Mouse (Mus musculus) heart, embryonic 15.5 days (tissue): ENCODE measurements around the gene Gpbar1. TPM values are rescaled to one million over a fixed set of nuclear protein-coding genes. Genes with fewer than 3 reads are reported as not detected.
"Not testable (repeated sequence)": the region's sequence is repeated elsewhere in the genome, so short reads cannot be mapped to it uniquely, and the experiment has no call there.

Source experiments
- ATAC-seq: fragments of 200-750 bp; cut with Nextera tagmentation; replicated peaks from 2 replicates; pipeline ENCODE4 v1.8.0; 2017; ENCODE audit warnings: low read depth, moderate TSS enrichment; ENCODE audit not compliant: insufficient number of reproducible peaks, insufficient read depth, low FRiP score
- H3K27ac ChIP-seq: fragments of 300-500 bp; sonication (generic); 2 replicates; pipeline ENCODE4 v1.5.1; 2015; ENCODE audit warnings: mild to moderate bottlenecking, inconsistent platforms
- H3K27me3 ChIP-seq: fragments of 300-500 bp; sonication (generic); 2 replicates; pipeline ENCODE4 v1.6.1; 2015; ENCODE audit warnings: inconsistent platforms
- H3K36me3 ChIP-seq: fragments of 300-500 bp; sonication (generic); 2 replicates; pipeline ENCODE4 v1.6.1; 2015; ENCODE audit warnings: mild to moderate bottlenecking, inconsistent platforms
- H3K4me1 ChIP-seq: fragments of 300-500 bp; sonication (generic); replicated peaks from 2 replicates; pipeline ENCODE4 v1.6.1; 2015; ENCODE audit warnings: inconsistent platforms
- H3K4me2 ChIP-seq: fragments of 300-500 bp; sonication (generic); 2 replicates; pipeline ENCODE4 v1.6.1; 2015; ENCODE audit warnings: inconsistent platforms, mild to moderate bottlenecking, moderate library complexity
- H3K4me3 ChIP-seq: fragments of 300-500 bp; sonication (generic); 2 replicates; pipeline ENCODE4 v1.5.1; 2015; ENCODE audit warnings: mild to moderate bottlenecking, inconsistent platforms
- H3K9ac ChIP-seq: fragments of 300-500 bp; sonication (generic); 2 replicates; pipeline ENCODE4 v1.6.1; 2015; ENCODE audit warnings: mild to moderate bottlenecking, inconsistent platforms
- H3K9me3 ChIP-seq: fragments of 300-500 bp; sonication (generic); replicated peaks from 2 replicates; pipeline ENCODE4 v1.6.1; 2016; ENCODE audit warnings: inconsistent platforms
- WGBS: fragments of 180-500 bp; shearing (Covaris S2); methylation state at CpG from one replicate; pipeline ENCODE4 v1.1.7; 2015; ENCODE audit warnings: mixed read lengths; 5-methylcytosine and 5-hydroxymethylcytosine counted together
- polyA plus RNA-seq: library from polyadenylated mRNA; unstranded; fragments of >200 nt; fragmentation: Nextera tagmentation; extraction: Ambion mirVana; gene quantifications from 2 replicates; pipeline ENCODE4 v1.2.1, GENCODE M21; 2015

Gene Gpbar1
- polyA plus RNA-seq, 1 experiment from 2014 or later: 0.34 TPM

GRCm38 (mm10) chr1:74286869-74287607, 8.7 kb downstream of the Gpbar1 start:
- not testable (repeated sequence) for H3K9ac ChIP-seq, ATAC-seq, H3K27ac ChIP-seq, H3K4me2 ChIP-seq, H3K9me3 ChIP-seq, H3K4me3 ChIP-seq, H3K27me3 ChIP-seq
- WGBS: 58% methylated on average over 15 of the region's 17 CpGs
- Histone ChIP-seq H3K36me3 (peaks cover 34% of the 10 kb centered on the region), H3K4me1 (peaks cover 77% of the 10 kb centered on the region)

- no peak overlapping the region for H3K4me2 ChIP-seq
- H3K9me3 ChIP-seq: no peaks in the 10 kb centered on the region
- peak overlapping the region; percentile 89 for H3K27ac ChIP-seq
- H3K27me3 ChIP-seq: no peaks in the 10 kb centered on the region
- H3K4me3 ChIP-seq: no peak overlapping the region
- peaks cover 32% of the 10 kb centered on the region; the same call in 1 of the 2 replicates for H3K36me3 ChIP-seq
- ATAC-seq: no peak
- H3K4me1 ChIP-seq: peaks cover 75% of the 10 kb centered on the region
- 61% methylated on average over 4 of the region's 4 CpGs for WGBS
- H3K9ac ChIP-seq: no peak overlapping the region
Measured at GRCm38 (mm10) chr1:74288327-74288726, 10.0 kb downstream of the Gpbar1 start.

- no peak overlapping the region for H3K4me2 ChIP-seq
- ATAC-seq: no peak
- 66% methylated on average over 9 of the region's 9 CpGs for WGBS
- no peak overlapping the region; the same call in 1 of the 2 replicates for H3K9ac ChIP-seq
- H3K9me3 ChIP-seq: no peaks in the 10 kb centered on the region
- H3K4me3 ChIP-seq: no peak overlapping the region
- peaks cover 79% of the 10 kb centered on the region for H3K4me1 ChIP-seq
- H3K36me3 ChIP-seq: peaks cover 35% of the 10 kb centered on the region; the same call in 1 of the 2 replicates
- H3K27ac ChIP-seq: peak overlapping the region; percentile 89
- H3K27me3 ChIP-seq: no peaks in the 10 kb centered on the region
Measured at GRCm38 (mm10) chr1:74289248-74289647, 10.9 kb downstream of the Gpbar1 start.

GRCm38 (mm10) chr1:74289740-74290139, 11.4 kb downstream of the Gpbar1 start:
- peak overlapping the region; percentile 89 for H3K27ac ChIP-seq
- peaks cover 83% of the 10 kb centered on the region for H3K4me1 ChIP-seq
- 60% methylated on average over 2 of the region's 2 CpGs for WGBS
- H3K4me3 ChIP-seq: no peak overlapping the region
- no peaks in the 10 kb centered on the region for H3K27me3 ChIP-seq
- peaks cover 35% of the 10 kb centered on the region; the same call in 1 of the 2 replicates for H3K36me3 ChIP-seq
- no peak for ATAC-seq
- H3K9me3 ChIP-seq: no peaks in the 10 kb centered on the region
- H3K4me2 ChIP-seq: no peak overlapping the region; the same call in 1 of the 2 replicates
- H3K9ac ChIP-seq: no peak overlapping the region

- Histone ChIP-seq H3K4me2 (peak overlapping the region; percentile 8; the same call in 1 of the 2 replicates), H3K27me3 (no peaks in the 10 kb centered on the region), H3K9ac (no peak overlapping the region), H3K9me3 (no peaks in the 10 kb centered on the region), H3K36me3 (peaks cover 35% of the 10 kb centered on the region; the same call in 1 of the 2 replicates), H3K4me1 (peaks cover 87% of the 10 kb centered on the region), H3K4me3 (no peak overlapping the region), H3K27ac (peak overlapping the region; percentile 89)
- WGBS: 36% methylated on average over 5 of the region's 5 CpGs
- ATAC-seq: peak; percentile 80
Measured at GRCm38 (mm10) chr1:74290141-74290540, 11.8 kb downstream of the Gpbar1 start.

- H3K27me3 ChIP-seq: no peaks in the 10 kb centered on the region
- no peak overlapping the region for H3K4me2 ChIP-seq
- 0 out of 2 replicates have a peak overlapping the region, but pooled peaks have one; percentile 6 for H3K27ac ChIP-seq
- no peak overlapping the region for H3K4me3 ChIP-seq
- ATAC-seq: no peak
- H3K9ac ChIP-seq: no peak overlapping the region
- peaks cover 35% of the 10 kb centered on the region; the same call in 1 of the 2 replicates for H3K36me3 ChIP-seq
- 89% methylated on average over 11 of the region's 11 CpGs for WGBS
- no peaks in the 10 kb centered on the region for H3K9me3 ChIP-seq
- peaks cover 93% of the 10 kb centered on the region for H3K4me1 ChIP-seq
Measured at GRCm38 (mm10) chr1:74292331-74293020, 14.1 kb downstream of the Gpbar1 start.

GRCm38 (mm10) chr1:74293306-74293960, 15.1 kb downstream of the Gpbar1 start:
- Histone ChIP-seq H3K27ac (peak overlapping the region; percentile 99), H3K9ac (no peak overlapping the region), H3K4me3 (no peak overlapping the region), H3K9me3 (no peaks in the 10 kb centered on the region), H3K27me3 (no peaks in the 10 kb centered on the region), H3K36me3 (peaks cover 31% of the 10 kb centered on the region; the same call in 1 of the 2 replicates), H3K4me1 (peaks cover 95% of the 10 kb centered on the region), H3K4me2 (no peak overlapping the region)
- ATAC-seq: no peak
- WGBS: 74% methylated on average over 8 of the region's 8 CpGs

- 0 out of 2 replicates have a peak overlapping the region, but pooled peaks have one; percentile 1 for H3K9ac ChIP-seq
- H3K4me1 ChIP-seq: peaks cover 95% of the 10 kb centered on the region
- H3K4me2 ChIP-seq: no peak overlapping the region
Measured at GRCm38 (mm10) chr1:74294090-74294643, 15.8 kb downstream of the Gpbar1 start.

GRCm38 (mm10) chr1:74294733-74295455, 16.5 kb downstream of the Gpbar1 start:
- Histone ChIP-seq H3K9me3 (no peaks in the 10 kb centered on the region), H3K4me2 (peak overlapping the region; percentile 68), H3K9ac (no peak overlapping the region), H3K27ac (peak overlapping the region; percentile 99), H3K4me1 (peaks cover 95% of the 10 kb centered on the region), H3K36me3 (peaks cover 23% of the 10 kb centered on the region; the same call in 1 of the 2 replicates), H3K27me3 (no peaks in the 10 kb centered on the region), H3K4me3 (no peak overlapping the region)
- no peak for ATAC-seq
- WGBS: 71% methylated on average over 6 of the region's 6 CpGs

More at GRCm38 (mm10) chr1:74294090-74294643, 15.8 kb downstream of the Gpbar1 start:
- H3K9me3 ChIP-seq: no peaks in the 10 kb centered on the region
- no peak for ATAC-seq
- H3K4me3 ChIP-seq: no peak overlapping the region
- H3K36me3 ChIP-seq: peaks cover 26% of the 10 kb centered on the region; the same call in 1 of the 2 replicates
- WGBS: 66% methylated on average over 3 of the region's 3 CpGs
- H3K27me3 ChIP-seq: no peaks in the 10 kb centered on the region
- peak overlapping the region; percentile 99 for H3K27ac ChIP-seq

- peaks cover 23% of the 10 kb centered on the region; the same call in 1 of the 2 replicates for H3K36me3 ChIP-seq
- H3K4me2 ChIP-seq: peak overlapping the region; percentile 68
- H3K9ac ChIP-seq: peak overlapping the region; percentile 55
- 7% methylated on average over 9 of the region's 9 CpGs for WGBS
- ATAC-seq: peak; percentile 88
- no peaks in the 10 kb centered on the region for H3K9me3 ChIP-seq
- H3K27me3 ChIP-seq: no peaks in the 10 kb centered on the region
- peak overlapping the region; percentile 99 for H3K27ac ChIP-seq
- H3K4me3 ChIP-seq: peak overlapping the region; percentile 41
- peaks cover 95% of the 10 kb centered on the region for H3K4me1 ChIP-seq
Measured at GRCm38 (mm10) chr1:74295456-74296171, 17.3 kb downstream of the Gpbar1 start.
